Mouse (Mus musculus) neural tube, embryonic 13.5 days (tissue): Measurements from ENCODE around the gene Gm49337. TPM values are rescaled to one million over a fixed set of nuclear protein-coding genes. Genes with fewer than 3 reads are reported as not detected.

Experiments
- ATAC-seq: fragments of 200-750 bp; cut with Nextera tagmentation; 2 replicates; pipeline ENCODE4 v1.8.0; 2017; ENCODE audit warnings: low read depth, mild to moderate bottlenecking, moderate TSS enrichment, moderate library complexity
- H3K27ac ChIP-seq: fragments of 300-500 bp; sonication (generic); replicated peaks from 2 replicates; pipeline ENCODE4 v1.5.1; 2015; ENCODE audit warnings: moderate library complexity, mild to moderate bottlenecking, inconsistent platforms
- H3K27me3 ChIP-seq: fragments of 300-500 bp; sonication (generic); 2 replicates; pipeline ENCODE4 v1.6.1; 2015; ENCODE audit warnings: mild to moderate bottlenecking, inconsistent platforms
- H3K36me3 ChIP-seq: fragments of 300-500 bp; sonication (generic); 2 replicates; pipeline ENCODE4 v1.6.1; 2015; ENCODE audit warnings: mild to moderate bottlenecking, inconsistent platforms
- H3K4me1 ChIP-seq: fragments of 300-500 bp; sonication (generic); replicated peaks from 2 replicates; pipeline ENCODE4 v1.6.1; 2015; ENCODE audit warnings: inconsistent platforms
- H3K4me2 ChIP-seq: fragments of 300-500 bp; sonication (generic); 2 replicates; pipeline ENCODE4 v1.6.1; 2015; ENCODE audit warnings: inconsistent platforms, mild to moderate bottlenecking, moderate library complexity
- H3K4me3 ChIP-seq: fragments of 300-500 bp; sonication (generic); 2 replicates; pipeline ENCODE4 v1.5.1; 2015; ENCODE audit warnings: mild to moderate bottlenecking, inconsistent platforms
- H3K9ac ChIP-seq: fragments of 300-500 bp; sonication (generic); 2 replicates; pipeline ENCODE4 v1.6.1; 2015; ENCODE audit warnings: moderate library complexity, mild to moderate bottlenecking, inconsistent platforms
- H3K9me3 ChIP-seq: fragments of 300-500 bp; sonication (generic); 2 replicates; pipeline ENCODE4 v1.6.1; 2016; ENCODE audit warnings: inconsistent platforms
- WGBS: fragments of 180-500 bp; shearing (Covaris S2); methylation state at CpG from one replicate; pipeline ENCODE4 v1.1.7; 2015; 5-methylcytosine and 5-hydroxymethylcytosine counted together
- polyA plus RNA-seq: library from polyadenylated mRNA; unstranded; fragments of >200 nt; fragmentation: Nextera tagmentation; extraction: Ambion mirVana; gene quantifications from 2 replicates; pipeline ENCODE4 v1.2.1, GENCODE M21; 2015

Gene Gm49337
- polyA plus RNA-seq, 1 experiment from 2014 or later = not detected

DNA sequence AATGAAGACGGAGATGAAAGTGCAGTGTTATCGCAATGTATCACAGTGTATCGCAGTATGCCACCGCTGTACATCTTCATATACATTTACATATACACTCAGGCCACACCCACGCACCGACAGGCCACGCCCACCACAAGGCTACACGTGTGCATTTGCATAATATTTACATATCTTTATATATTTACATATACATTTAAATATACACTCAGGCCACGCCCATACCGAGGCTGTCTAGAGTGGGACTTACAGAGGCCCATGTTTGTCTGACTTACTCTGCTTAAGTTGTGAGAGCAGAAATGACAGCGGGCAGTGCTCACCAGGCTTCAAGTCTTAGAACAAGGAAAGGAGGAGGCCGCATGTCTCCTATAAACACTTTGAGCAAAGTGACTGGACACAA is 120.1 kb downstream of the Gm49337 start:
- 88% methylated on average over 12 of the region's 12 CpGs for WGBS

DNA sequence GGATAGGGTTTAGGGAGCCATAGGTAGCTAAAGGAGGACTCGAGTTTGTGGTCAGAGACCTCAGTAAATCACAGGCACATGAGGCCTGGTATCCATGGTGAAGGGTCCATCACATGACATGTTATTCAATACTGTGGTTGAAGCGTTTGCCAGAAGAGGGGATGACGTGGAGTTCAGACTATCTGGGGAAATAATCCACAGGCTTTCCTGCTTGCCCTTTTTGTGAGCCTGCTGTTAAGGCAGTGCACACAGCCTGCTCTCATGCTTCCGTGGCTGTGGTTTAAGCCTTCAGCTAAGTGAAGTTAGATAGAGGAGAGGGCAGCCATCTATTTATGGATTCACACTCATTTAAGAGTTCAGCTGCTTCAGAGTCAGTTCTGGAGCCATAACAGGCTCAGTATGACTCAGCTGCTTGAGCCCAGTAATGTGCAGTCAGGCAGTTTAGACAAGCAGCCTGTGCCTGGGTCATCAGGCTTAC is 127.7 kb downstream of the Gm49337 start:
- peaks cover 63% of the 10 kb centered on the region for H3K36me3 ChIP-seq
- H3K4me3 ChIP-seq = no peak overlapping the region
- no peaks in the 10 kb centered on the region for H3K27me3 ChIP-seq
- no peak for ATAC-seq
- H3K4me1 ChIP-seq = no peaks in the 10 kb centered on the region
- H3K27ac ChIP-seq = no peak overlapping the region
- no peaks in the 10 kb centered on the region for H3K9me3 ChIP-seq
- H3K4me2 ChIP-seq = no peak overlapping the region
- no peak overlapping the region for H3K9ac ChIP-seq
- 66% methylated on average over 4 of the region's 4 CpGs for WGBS

More for the DNA sequence above, 120.1 kb downstream of the Gm49337 start:
- no peak for ATAC-seq
- H3K27ac ChIP-seq = no peak overlapping the region
- H3K27me3 ChIP-seq = no peaks in the 10 kb centered on the region
- H3K9me3 ChIP-seq = no peaks in the 10 kb centered on the region
- H3K9ac ChIP-seq = no peak overlapping the region
- no peak overlapping the region for H3K4me2 ChIP-seq
- no peak overlapping the region for H3K4me3 ChIP-seq
- H3K4me1 ChIP-seq = no peaks in the 10 kb centered on the region
- H3K36me3 ChIP-seq = peaks cover 77% of the 10 kb centered on the region

DNA sequence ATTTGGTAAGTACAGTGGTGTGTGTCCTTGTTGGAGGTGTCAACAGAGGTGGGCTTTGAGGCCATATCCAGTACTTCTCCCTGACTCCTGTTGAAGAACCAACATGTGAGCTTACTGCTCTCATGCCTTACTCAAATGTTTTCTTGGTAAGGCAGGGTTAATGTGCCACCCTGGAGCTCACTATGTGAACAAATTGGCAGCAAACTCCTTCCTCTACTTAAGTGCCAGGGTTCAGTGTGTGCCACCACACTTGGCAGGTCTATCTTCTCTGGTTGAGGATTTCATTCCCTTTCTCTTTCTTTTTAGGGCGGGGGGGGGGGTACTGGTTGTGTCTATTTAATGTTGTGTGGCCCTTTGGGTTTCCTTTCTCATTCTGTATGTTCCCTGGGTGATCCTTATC is 131.4 kb downstream of the Gm49337 start:
- WGBS = 9% methylated on average over 1 of the region's 1 CpGs
- Histone ChIP-seq H3K4me3 (no peak overlapping the region), H3K9ac (no peak overlapping the region), H3K4me2 (no peak overlapping the region), H3K36me3 (peaks cover 74% of the 10 kb centered on the region), H3K27ac (no peak overlapping the region), H3K9me3 (no peaks in the 10 kb centered on the region), H3K27me3 (no peaks in the 10 kb centered on the region), H3K4me1 (no peaks in the 10 kb centered on the region)
- no peak for ATAC-seq

DNA sequence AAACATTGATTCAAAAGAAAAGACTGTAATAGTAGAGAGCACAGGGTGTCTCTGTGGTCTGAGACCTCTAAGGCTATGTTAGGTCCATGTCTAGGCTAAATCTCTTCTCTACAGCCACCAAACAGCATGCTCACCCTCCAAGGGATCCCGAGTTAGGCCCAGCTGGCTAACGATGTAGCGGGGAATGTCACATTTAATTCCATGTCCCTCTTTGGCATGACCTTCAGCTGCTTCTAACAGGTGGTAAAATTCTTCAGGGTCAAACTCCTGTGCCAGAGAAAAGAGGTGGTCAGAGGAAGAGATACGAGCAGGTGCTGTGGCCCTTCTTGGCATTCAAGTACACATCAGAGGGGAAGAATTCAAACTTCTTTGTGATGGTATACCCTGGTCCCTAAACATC is 144.4 kb downstream of the Gm49337 start:
- no peaks in the 10 kb centered on the region for H3K9me3 ChIP-seq
- H3K9ac ChIP-seq = no peak overlapping the region
- WGBS = 94% methylated on average over 4 of the region's 4 CpGs
- H3K4me2 ChIP-seq = no peak overlapping the region
- no peak for ATAC-seq
- peaks cover 97% of the 10 kb centered on the region for H3K36me3 ChIP-seq
- H3K27me3 ChIP-seq = no peaks in the 10 kb centered on the region
- H3K27ac ChIP-seq = no peak overlapping the region
- H3K4me3 ChIP-seq = no peak overlapping the region
- no peaks in the 10 kb centered on the region for H3K4me1 ChIP-seq

DNA sequence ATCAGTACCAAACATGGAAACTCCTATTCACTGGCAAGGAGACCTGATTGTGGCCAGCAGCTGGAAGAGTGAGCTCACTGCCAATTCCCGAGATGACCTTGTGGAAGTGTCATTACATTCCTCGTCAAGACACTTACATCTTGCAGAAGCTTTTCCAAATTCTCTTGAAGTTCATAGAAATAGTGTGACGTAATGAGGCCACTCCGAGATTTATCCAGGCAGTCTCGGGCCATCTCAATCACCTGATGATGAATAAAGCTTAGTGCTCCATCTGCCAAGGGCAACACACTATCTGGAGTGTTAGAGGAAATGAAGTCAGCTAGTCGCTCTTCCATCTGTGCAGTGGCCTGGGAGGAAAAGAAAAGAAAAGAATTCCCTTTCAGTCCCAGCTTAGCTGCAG is 148.9 kb downstream of the Gm49337 start:
- ATAC-seq = no peak
- Histone ChIP-seq H3K4me3 (no peak overlapping the region), H3K4me1 (no peaks in the 10 kb centered on the region), H3K9me3 (no peaks in the 10 kb centered on the region), H3K9ac (no peak overlapping the region), H3K36me3 (peaks cover 96% of the 10 kb centered on the region), H3K27me3 (no peaks in the 10 kb centered on the region), H3K27ac (no peak overlapping the region), H3K4me2 (no peak overlapping the region)
- WGBS = 94% methylated on average over 6 of the region's 6 CpGs

DNA sequence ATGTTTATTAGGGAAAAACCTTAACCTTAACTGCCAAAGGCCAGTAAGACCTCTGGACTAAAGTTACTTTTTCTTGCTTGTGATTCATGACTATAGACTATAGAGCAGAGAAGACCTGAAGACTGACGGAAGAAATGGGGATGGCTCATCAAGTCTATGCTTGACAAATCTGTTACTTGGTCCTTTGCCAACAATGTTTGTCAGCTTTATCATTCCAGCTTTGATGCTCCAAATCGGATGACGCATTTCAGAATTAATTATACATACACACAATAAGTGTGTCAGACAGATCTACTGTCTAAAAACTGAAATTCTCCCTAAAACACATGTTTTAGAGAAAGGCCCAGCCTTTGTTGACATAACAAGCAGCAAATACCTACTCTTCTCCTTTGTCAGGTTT is 156.1 kb downstream of the Gm49337 start:
- no peak overlapping the region for H3K4me3 ChIP-seq
- no peaks in the 10 kb centered on the region for H3K4me1 ChIP-seq
- peaks cover 71% of the 10 kb centered on the region for H3K36me3 ChIP-seq
- H3K27ac ChIP-seq = no peak overlapping the region
- ATAC-seq = no peak
- H3K4me2 ChIP-seq = no peak overlapping the region
- WGBS = 97% methylated on average over 3 of the region's 3 CpGs
- H3K9me3 ChIP-seq = no peaks in the 10 kb centered on the region
- no peaks in the 10 kb centered on the region for H3K27me3 ChIP-seq
- H3K9ac ChIP-seq = no peak overlapping the region

DNA sequence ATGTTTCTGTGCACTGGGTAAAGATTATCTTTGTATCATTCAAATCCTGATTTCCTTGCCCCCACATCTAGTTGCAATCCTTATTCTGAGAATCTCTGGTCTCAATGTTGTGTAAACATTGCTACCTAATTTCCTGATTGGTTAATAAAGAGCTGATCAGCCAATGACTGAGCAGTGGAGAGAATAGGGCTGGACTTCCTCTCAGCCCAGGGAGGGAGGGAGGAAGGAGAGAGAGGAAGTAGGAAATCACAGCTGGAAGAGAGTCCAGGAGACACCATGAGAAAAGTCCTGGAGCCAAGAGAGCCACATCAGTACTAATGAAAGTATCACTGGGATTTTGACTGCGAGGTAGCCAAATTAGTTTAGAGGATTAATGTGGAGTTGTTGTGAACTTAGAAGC is 163.1 kb downstream of the Gm49337 start:
- 0 out of 2 replicates have a peak, but pooled peaks cover 5% of the 10 kb centered on the region for H3K36me3 ChIP-seq
- H3K4me1 ChIP-seq = no peaks in the 10 kb centered on the region
- 93% methylated on average over 1 of the region's 1 CpGs for WGBS
- H3K27me3 ChIP-seq = no peaks in the 10 kb centered on the region
- no peaks in the 10 kb centered on the region for H3K9me3 ChIP-seq
- H3K27ac ChIP-seq = no peak overlapping the region
- no peak for ATAC-seq
- H3K4me3 ChIP-seq = no peak overlapping the region
- no peak overlapping the region for H3K9ac ChIP-seq
- H3K4me2 ChIP-seq = no peak overlapping the region

DNA sequence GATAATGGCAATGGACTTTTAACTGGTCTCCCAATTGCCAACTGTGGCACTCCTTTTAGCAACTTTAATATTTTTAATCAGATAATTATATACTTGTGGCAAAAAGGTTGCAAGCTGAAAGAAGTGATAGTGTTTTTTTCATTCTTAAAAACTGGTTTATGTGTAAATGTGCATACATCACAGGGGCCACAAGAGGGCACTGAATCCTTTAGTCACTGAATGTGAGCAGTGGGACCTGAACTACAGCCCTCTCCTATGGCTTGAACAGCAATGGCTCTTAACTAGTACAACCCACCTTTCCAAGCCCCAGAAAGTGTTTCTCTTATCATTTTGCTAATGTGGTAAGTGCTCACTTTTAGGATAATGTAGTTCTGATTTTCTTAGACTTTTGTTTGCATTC is 168.9 kb downstream of the Gm49337 start:
- H3K27ac ChIP-seq = no peak overlapping the region
- H3K9me3 ChIP-seq = no peaks in the 10 kb centered on the region
- no peak overlapping the region for H3K4me3 ChIP-seq
- no peaks in the 10 kb centered on the region for H3K36me3 ChIP-seq
- no peaks in the 10 kb centered on the region for H3K4me1 ChIP-seq
- no peak overlapping the region for H3K9ac ChIP-seq
- no peaks in the 10 kb centered on the region for H3K27me3 ChIP-seq
- ATAC-seq = no peak
- H3K4me2 ChIP-seq = no peak overlapping the region

Other genes starting within 250 kb of the Gm49337 start
- gene Dmbx1, start 233.5 kb upstream of the Gm49337 start, polyA plus RNA-seq = 1.6 and 2.0 TPM in 2 replicates
- 10.7 and 10.8 TPM in 2 replicates for gene Faah, start 155.5 kb upstream of the Gm49337 start, polyA plus RNA-seq
- gene Nsun4, start 119.5 kb upstream of the Gm49337 start, polyA plus RNA-seq = 13.7 and 17.2 TPM in 2 replicates
- 484 and 500 TPM in 2 replicates for gene Uqcrh, start 98.3 kb upstream of the Gm49337 start, polyA plus RNA-seq
- gene Lrrc41, start 98.1 kb upstream of the Gm49337 start, polyA plus RNA-seq = 70.9 and 72.9 TPM in 2 replicates
- 7.7 and 9.2 TPM in 2 replicates for gene Rad54l, start 49.7 kb upstream of the Gm49337 start, polyA plus RNA-seq
- 58.9 and 59.9 TPM in 2 replicates for gene Pomgnt1, start 49.5 kb upstream of the Gm49337 start, polyA plus RNA-seq
- 1.7 and 2.0 TPM in 2 replicates for gene Lurap1, start 22.0 kb upstream of the Gm49337 start, polyA plus RNA-seq
- not detected in 2 replicates for gene Tspan1, start 5.8 kb upstream of the Gm49337 start, polyA plus RNA-seq
- gene 1700042G07Rik, start within 50 bp of the Gm49337 start, polyA plus RNA-seq = not detected in 2 replicates
- gene Pik3r3, start 48.2 kb downstream of the Gm49337 start, polyA plus RNA-seq = 72.3 and 78.9 TPM in 2 replicates